Mouse (Mus musculus) heart, embryonic 10.5 days (tissue): Measurements from ENCODE around the gene Kin. TPM values are rescaled to one million over a fixed set of nuclear protein-coding genes. Genes with fewer than 3 reads are reported as not detected.

Source experiments
- DNase-seq: peaks from one replicate; pipeline ENCODE4 v3.0.0-alpha.2; 2017; ENCODE audit warnings: low spot score
- H3K27ac ChIP-seq: fragments of 300-500 bp; sonication (generic); 2 replicates; pipeline ENCODE4 v1.5.1; 2016; ENCODE audit warnings: mild to moderate bottlenecking
- H3K27me3 ChIP-seq: fragments of 300-500 bp; sonication (generic); 2 replicates; pipeline ENCODE4 v1.6.1; 2016; ENCODE audit warnings: mild to moderate bottlenecking; ENCODE audit not compliant: poor library complexity, insufficient read depth, severe bottlenecking
- H3K36me3 ChIP-seq: fragments of 300-500 bp; sonication (generic); 2 replicates; pipeline ENCODE4 v1.6.1; 2016; ENCODE audit warnings: mild to moderate bottlenecking, moderate library complexity
- H3K4me1 ChIP-seq: fragments of 300-500 bp; sonication (generic); 2 replicates; pipeline ENCODE4 v1.6.1; 2016; ENCODE audit warnings: mild to moderate bottlenecking
- H3K4me3 ChIP-seq: fragments of 300-500 bp; sonication (generic); 2 replicates; pipeline ENCODE4 v1.5.1; 2016; ENCODE audit warnings: mild to moderate bottlenecking, moderate library complexity
- H3K9me3 ChIP-seq: fragments of 300-500 bp; sonication (generic); 2 replicates; pipeline ENCODE4 v1.6.1; 2016; ENCODE audit warnings: mild to moderate bottlenecking, moderate library complexity
- WGBS: fragments of 180-500 bp; shearing (Covaris S2); methylation state at CpG from one replicate; pipeline ENCODE4 v1.1.7; 2016; 5-methylcytosine and 5-hydroxymethylcytosine counted together
- polyA plus RNA-seq: library from polyadenylated mRNA; unstranded; fragments of >200 nt; fragmentation: Nextera tagmentation; extraction: Ambion mirVana; gene quantifications from 2 replicates; pipeline ENCODE4 v1.2.1, GENCODE M21; 2016

The Kin gene
- 22.9 and 30.7 TPM in 2 replicates for polyA plus RNA-seq

- peaks cover 39% of the 10 kb centered on the region for H3K4me1 ChIP-seq
- no peaks in the 10 kb centered on the region for H3K27me3 ChIP-seq
- peak; percentile 98 for DNase-seq
- under 1% methylated on average over 61 of the region's 61 CpGs for WGBS
- peak within 1 kb of the TSS; percentile 99 for H3K27ac ChIP-seq
- H3K36me3 ChIP-seq = peaks cover 27% of the 10 kb centered on the region
- H3K9me3 ChIP-seq = no peaks in the 10 kb centered on the region
- peak within 1 kb of the TSS; percentile 94 for H3K4me3 ChIP-seq
Measured at GRCm38 (mm10) chr2:10080310-10081010, at the start of gene Kin, which contains the start of gene Atp5c1. Kin (plus strand) TSS chr2:10080593. Atp5c1 (minus strand) TSS chr2:10080510.

- Histone ChIP-seq H3K27me3 (no peaks in the 10 kb centered on the region), H3K36me3 (no peaks in the 10 kb centered on the region), H3K4me3 (no peak overlapping the region), H3K27ac (no peak overlapping the region), H3K9me3 (no peaks in the 10 kb centered on the region), H3K4me1 (no peaks in the 10 kb centered on the region; the same call in 1 of the 2 replicates)
- WGBS = 55% methylated on average over 4 of the region's 4 CpGs
- DNase-seq = no peak
Measured at GRCm38 (mm10) chr2:10033684-10034083, 46.7 kb upstream of the Kin start.

- Histone ChIP-seq H3K9me3 (no peaks in the 10 kb centered on the region), H3K4me1 (no peaks in the 10 kb centered on the region; the same call in 1 of the 2 replicates), H3K27ac (no peak overlapping the region), H3K36me3 (peaks cover 10% of the 10 kb centered on the region), H3K27me3 (no peaks in the 10 kb centered on the region), H3K4me3 (no peak overlapping the region)
- WGBS = 83% methylated on average over 3 of the region's 3 CpGs
- DNase-seq = no peak
Measured at GRCm38 (mm10) chr2:10034976-10035375, 45.4 kb upstream of the Kin start.

GRCm38 (mm10) chr2:10047758-10048436 lies 32.5 kb upstream of the Kin start:
- WGBS = under 1% methylated on average over 47 of the region's 47 CpGs
- no peaks in the 10 kb centered on the region for H3K9me3 ChIP-seq
- H3K4me3 ChIP-seq = peak overlapping the region; percentile 91
- H3K27me3 ChIP-seq = no peaks in the 10 kb centered on the region
- peaks cover 12% of the 10 kb centered on the region for H3K4me1 ChIP-seq
- DNase-seq = no peak
- H3K36me3 ChIP-seq = no peaks in the 10 kb centered on the region
- peak overlapping the region; percentile 92 for H3K27ac ChIP-seq

GRCm38 (mm10) chr2:10048461-10048860 lies 31.9 kb upstream of the Kin start, which contains the start of gene Taf3:
Taf3 (minus strand) TSS chr2:10048596.
- Histone ChIP-seq H3K27me3 (no peaks in the 10 kb centered on the region), H3K36me3 (no peaks in the 10 kb centered on the region), H3K27ac (peak within 1 kb of the TSS; percentile 92), H3K9me3 (no peaks in the 10 kb centered on the region), H3K4me3 (peak within 1 kb of the TSS; percentile 91), H3K4me1 (peaks cover 12% of the 10 kb centered on the region)
- peak; percentile 96 for DNase-seq
- under 1% methylated on average over 36 of the region's 36 CpGs for WGBS

GRCm38 (mm10) chr2:10049456-10049855 lies 30.9 kb upstream of the Kin start:
- Histone ChIP-seq H3K4me1 (peaks cover 12% of the 10 kb centered on the region), H3K4me3 (peak overlapping the region; percentile 91), H3K27me3 (no peaks in the 10 kb centered on the region), H3K36me3 (peaks cover 8% of the 10 kb centered on the region; the same call in 1 of the 2 replicates), H3K9me3 (no peaks in the 10 kb centered on the region), H3K27ac (no peak overlapping the region)
- DNase-seq = no peak
- 18% methylated on average over 10 of the region's 10 CpGs for WGBS

- no peak overlapping the region for H3K27ac ChIP-seq
- WGBS = 86% methylated on average over 3 of the region's 3 CpGs
- no peaks in the 10 kb centered on the region for H3K27me3 ChIP-seq
- H3K4me1 ChIP-seq = peaks cover 12% of the 10 kb centered on the region
- H3K9me3 ChIP-seq = no peaks in the 10 kb centered on the region
- DNase-seq = no peak
- no peak overlapping the region for H3K4me3 ChIP-seq
- peaks cover 22% of the 10 kb centered on the region for H3K36me3 ChIP-seq
Measured at GRCm38 (mm10) chr2:10050878-10051277, 29.5 kb upstream of the Kin start.

GRCm38 (mm10) chr2:10051996-10052395 lies 28.4 kb upstream of the Kin start:
- no peaks in the 10 kb centered on the region for H3K9me3 ChIP-seq
- H3K27me3 ChIP-seq = no peaks in the 10 kb centered on the region
- H3K4me3 ChIP-seq = no peak overlapping the region
- 89% methylated on average over 1 of the region's 1 CpGs for WGBS
- no peak for DNase-seq
- H3K27ac ChIP-seq = no peak overlapping the region
- peaks cover 33% of the 10 kb centered on the region for H3K36me3 ChIP-seq
- peaks cover 11% of the 10 kb centered on the region for H3K4me1 ChIP-seq

- DNase-seq = no peak
- H3K27ac ChIP-seq = no peak overlapping the region
- peaks cover 96% of the 10 kb centered on the region for H3K36me3 ChIP-seq
- WGBS = 87% methylated on average over 5 of the region's 5 CpGs
- no peaks in the 10 kb centered on the region for H3K4me1 ChIP-seq
- H3K27me3 ChIP-seq = no peaks in the 10 kb centered on the region
- no peaks in the 10 kb centered on the region for H3K9me3 ChIP-seq
- H3K4me3 ChIP-seq = no peak overlapping the region
Measured at GRCm38 (mm10) chr2:10058836-10059235, 21.6 kb upstream of the Kin start.

- peaks cover 28% of the 10 kb centered on the region for H3K4me1 ChIP-seq
- H3K27ac ChIP-seq = no peak overlapping the region
- WGBS = 84% methylated on average over 7 of the region's 7 CpGs
- no peaks in the 10 kb centered on the region for H3K9me3 ChIP-seq
- H3K27me3 ChIP-seq = no peaks in the 10 kb centered on the region
- H3K4me3 ChIP-seq = no peak overlapping the region
- peaks cover 73% of the 10 kb centered on the region for H3K36me3 ChIP-seq
- DNase-seq = no peak
Measured at GRCm38 (mm10) chr2:10071751-10072150, 8.6 kb upstream of the Kin start.

- H3K27me3 ChIP-seq = no peaks in the 10 kb centered on the region
- no peak for DNase-seq
- peaks cover 47% of the 10 kb centered on the region for H3K4me1 ChIP-seq
Measured at GRCm38 (mm10) chr2:10074470-10074869, 5.9 kb upstream of the Kin start.

GRCm38 (mm10) chr2:10076675-10077074 lies 3.7 kb upstream of the Kin start:
- H3K9me3 ChIP-seq = no peaks in the 10 kb centered on the region
- no peaks in the 10 kb centered on the region for H3K27me3 ChIP-seq
- H3K4me3 ChIP-seq = no peak overlapping the region
- 90% methylated on average over 8 of the region's 8 CpGs for WGBS
- no peak for DNase-seq
- H3K27ac ChIP-seq = no peak overlapping the region
- H3K4me1 ChIP-seq = peaks cover 52% of the 10 kb centered on the region
- peaks cover 35% of the 10 kb centered on the region for H3K36me3 ChIP-seq

More at GRCm38 (mm10) chr2:10074470-10074869, 5.9 kb upstream of the Kin start:
- no peaks in the 10 kb centered on the region for H3K9me3 ChIP-seq
- peaks cover 48% of the 10 kb centered on the region for H3K36me3 ChIP-seq
- WGBS = 64% methylated on average over 7 of the region's 7 CpGs
- H3K27ac ChIP-seq = no peak overlapping the region
- H3K4me3 ChIP-seq = no peak overlapping the region

- Histone ChIP-seq H3K36me3 (peaks cover 29% of the 10 kb centered on the region), H3K4me3 (peak overlapping the region; percentile 94), H3K27ac (peak overlapping the region; percentile 99), H3K9me3 (no peaks in the 10 kb centered on the region), H3K27me3 (no peaks in the 10 kb centered on the region), H3K4me1 (peaks cover 40% of the 10 kb centered on the region)
- under 1% methylated on average over 28 of the region's 28 CpGs for WGBS
- DNase-seq = peak; percentile 78
Measured at GRCm38 (mm10) chr2:10079745-10080309, 566 bp upstream of the Kin start.
